Mouse (Mus musculus): ENCODE measurements around the gene Erp44. TPM values are rescaled to one million over a fixed set of nuclear protein-coding genes. Genes with fewer than 3 reads are reported as not detected.
A peak's percentile ranks its signal among the peaks of the same experiment; 100 is the strongest.

Erp44 gene
- polyA plus RNA-seq, 1 experiment from 2014 or later, result 84.5 TPM

MicroRNAs encoded within 50 kb of the gene (microRNA counts, 519-probe panel; counts per million panel counts)
- 1,369 counts per million, percentile 4 among the panel's probes with 10 or more counts for microRNA mmu-miR-1958

Small RNA genes within 50 kb of the gene (microRNA-seq; reads per million reads assigned to microRNA genes)
- gene Mir1958 (ENCODE audit: borderline number of aligned reads), result not detected

Other genes starting within 250 kb of the Erp44 start
- 0.20 and 0.25 TPM in 2 replicates for gene Nr4a3, start 234.4 kb downstream of the Erp44 start, polyA plus RNA-seq (2014; fragmentation: Nextera tagmentation; extraction: Ambion mirVana)
- gene Stx17, start 154.6 kb downstream of the Erp44 start, polyA plus RNA-seq (2014; fragmentation: Nextera tagmentation; extraction: Ambion mirVana), result 32.1 and 32.2 TPM in 2 replicates
- gene Invs, start 202 bp upstream of the Erp44 start, polyA plus RNA-seq (2014; fragmentation: Nextera tagmentation; extraction: Ambion mirVana), result 5.6 and 5.8 TPM in 2 replicates
- 91.7 and 103 TPM in 2 replicates for gene Tex10, start 193.9 kb upstream of the Erp44 start, polyA plus RNA-seq (2014; fragmentation: Nextera tagmentation; extraction: Ambion mirVana)